Mouse (Mus musculus) adrenal gland, postnatal 36 days (tissue): ENCODE measurements around the gene Glrx3. TPM values are rescaled to one million over a fixed set of nuclear protein-coding genes. Genes with fewer than 3 reads are reported as not detected.
"Not testable (repeated sequence)": the region's sequence is repeated elsewhere in the genome, so short reads cannot be mapped to it uniquely, and the experiment has no call there.

Experiments
- DNase-seq, 2 experiments: peaks; one replicate each; pipeline ENCODE4 v3.0.0; 2021; ENCODE audit warnings: mixed read lengths in 1 of 2
- long read RNA-seq, 2 experiments: library from polyadenylated mRNA; stranded (forward); transcript quantifications; one replicate each; pipeline ENCODE4 v2.0.0; 2021; ENCODE audit warnings: borderline sequencing depth in 2 of 2
- total RNA-seq, 2 experiments: library from RNA; stranded (reverse); gene quantifications; 2 replicates each; pipeline ENCODE4 v1.2.3; 2021

Glrx3 gene
- 100 to 1,000 TPM; 115 to 118 TPM for total RNA-seq
- long read RNA-seq, experiment 1, transcript Glrx3-201 (11 exons, 1,685 nt) = major isoform, 129 of 138 reads
- long read RNA-seq, experiment 1, partial matches to known transcripts = 3 of 138 reads
- long read RNA-seq, experiment 1, other reads (novel, unspliced or antisense) = 6 of 138 reads
- long read RNA-seq, experiment 2, transcript Glrx3-201 (11 exons, 1,685 nt) = major isoform, 65 of 73 reads
- long read RNA-seq, experiment 2, partial matches to known transcripts = 6 of 73 reads
- long read RNA-seq, experiment 2, other reads (novel, unspliced or antisense) = 2 of 73 reads

DNA sequence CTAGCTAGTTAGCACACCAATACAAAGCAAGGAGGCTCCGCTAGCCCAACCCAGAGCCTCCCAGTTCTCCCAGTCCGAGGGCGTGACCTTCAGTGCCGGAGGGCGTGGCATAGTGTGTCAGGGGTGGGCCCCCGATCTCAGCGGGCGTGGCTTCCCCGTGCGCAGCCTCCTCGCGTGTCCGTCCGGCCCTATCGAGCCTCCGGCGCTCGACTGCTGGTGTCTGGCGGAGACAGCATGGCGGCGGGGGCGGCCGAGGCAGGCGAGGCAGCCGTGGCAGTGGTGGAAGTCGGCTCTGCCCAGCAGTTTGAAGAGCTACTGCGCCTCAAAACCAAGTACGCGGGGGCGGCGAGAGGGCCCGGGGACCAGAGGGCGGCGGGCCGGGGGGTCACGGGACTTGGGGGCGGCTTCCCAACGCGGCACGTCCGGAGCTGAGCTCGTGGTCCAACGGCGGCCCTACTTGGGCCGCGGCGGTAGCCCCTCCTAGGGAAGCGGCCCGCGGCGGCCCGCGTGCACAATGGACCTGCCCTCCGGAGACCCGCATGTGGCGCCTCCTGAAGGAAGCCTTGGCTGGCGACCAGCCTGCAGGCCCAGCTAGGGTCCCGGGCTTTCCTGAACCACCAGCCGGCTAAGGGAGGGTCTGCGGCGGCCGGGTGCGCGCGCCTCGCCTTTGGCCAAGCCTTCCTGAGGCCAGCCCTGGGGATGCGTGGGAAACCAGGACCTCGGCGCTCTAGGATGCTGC, at the start of gene Glrx3:
TSS of gene Glrx3 (plus strand) at position 175 of the 739 bp plus-strand sequence.
- peak; percentile 98 for DNase-seq

DNA sequence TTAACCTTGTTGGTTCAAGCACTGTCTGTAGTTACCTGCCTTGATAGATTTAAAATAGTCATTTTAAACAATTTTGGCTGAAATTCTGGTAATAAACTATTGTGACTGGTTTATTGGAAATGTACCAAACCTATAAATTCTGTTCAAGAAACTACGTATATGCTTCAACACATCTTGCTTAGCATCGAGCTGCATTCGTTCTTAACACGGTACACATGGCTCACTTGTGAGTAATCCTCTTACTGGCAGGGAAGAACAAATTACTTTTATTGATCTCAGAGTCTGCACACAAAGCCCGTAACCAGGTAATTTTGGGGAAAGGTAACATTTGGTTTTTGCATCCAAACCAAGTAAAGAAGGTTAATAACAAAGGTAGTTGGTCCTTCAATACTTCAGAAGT, 49.6 kb upstream of the Glrx3 start:
- DNase-seq = no peak

DNA sequence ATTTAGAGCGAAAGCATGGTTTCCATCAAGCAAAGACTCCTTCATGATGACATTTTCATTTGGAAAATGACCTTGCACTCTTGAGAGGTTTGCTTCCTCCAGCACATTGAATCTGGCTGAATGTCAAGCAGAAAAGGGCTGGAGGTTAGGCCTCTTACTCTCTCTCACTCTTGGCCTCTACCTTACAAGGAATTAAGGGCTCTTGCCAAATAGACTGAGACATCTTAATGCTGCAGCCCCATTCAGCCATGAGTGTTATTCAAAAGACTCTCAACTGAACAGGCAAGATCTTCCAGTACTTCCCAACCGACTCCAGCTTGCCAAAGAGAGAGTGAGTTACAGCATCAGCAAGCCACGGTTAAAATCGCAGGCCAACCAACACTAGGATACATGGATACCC, 42.0 kb upstream of the Glrx3 start:
- DNase-seq = peak in 1 of 2 experiments; percentile 3

DNA sequence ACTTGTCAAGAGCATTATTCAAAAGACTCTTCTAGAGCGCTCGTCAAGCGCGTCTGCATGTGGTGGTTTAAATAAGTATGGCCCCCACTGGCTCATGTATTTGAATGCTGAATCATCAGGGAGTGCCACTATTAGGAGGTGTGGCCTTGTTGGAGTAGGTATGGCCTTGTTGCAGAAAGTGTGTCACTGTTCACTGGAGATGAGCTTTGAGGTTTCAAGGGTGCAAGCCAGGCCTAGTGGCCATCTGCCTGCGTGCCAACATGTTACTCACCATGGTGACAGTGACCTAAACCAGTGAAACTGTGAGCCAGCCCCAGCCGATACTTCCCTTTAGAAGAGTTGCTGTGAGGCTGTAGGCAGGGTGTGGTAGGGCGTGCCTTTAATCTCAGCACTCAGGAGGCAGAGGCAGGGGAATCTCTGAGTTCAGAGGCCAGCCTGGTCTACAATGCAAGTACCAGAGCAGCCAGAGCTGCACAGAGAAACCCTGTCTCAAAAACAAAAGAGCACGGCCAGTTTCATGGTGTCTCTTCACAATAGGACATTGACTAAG, 40.0 kb upstream of the Glrx3 start:
- peak; percentile 52 to 83 for DNase-seq

DNA sequence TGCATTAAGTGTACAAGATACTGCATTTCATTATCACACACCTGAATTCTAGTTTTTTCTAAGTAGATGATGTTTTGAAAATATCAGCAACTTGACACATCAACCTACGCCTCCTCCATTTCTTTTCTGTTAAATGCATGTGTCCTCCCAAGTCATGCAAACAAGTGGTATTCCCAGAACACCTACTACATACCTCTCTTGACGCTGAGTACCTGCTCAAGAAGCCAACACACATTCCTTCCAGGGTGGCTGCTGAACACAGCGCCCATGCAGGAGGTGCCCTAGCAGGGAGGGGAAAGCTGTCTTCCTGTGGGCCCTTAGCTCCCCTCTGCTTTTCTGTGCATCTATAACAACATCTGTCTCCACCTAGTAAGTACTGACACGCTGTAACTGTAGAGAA, 38.4 kb upstream of the Glrx3 start:
- no peak for DNase-seq

DNA sequence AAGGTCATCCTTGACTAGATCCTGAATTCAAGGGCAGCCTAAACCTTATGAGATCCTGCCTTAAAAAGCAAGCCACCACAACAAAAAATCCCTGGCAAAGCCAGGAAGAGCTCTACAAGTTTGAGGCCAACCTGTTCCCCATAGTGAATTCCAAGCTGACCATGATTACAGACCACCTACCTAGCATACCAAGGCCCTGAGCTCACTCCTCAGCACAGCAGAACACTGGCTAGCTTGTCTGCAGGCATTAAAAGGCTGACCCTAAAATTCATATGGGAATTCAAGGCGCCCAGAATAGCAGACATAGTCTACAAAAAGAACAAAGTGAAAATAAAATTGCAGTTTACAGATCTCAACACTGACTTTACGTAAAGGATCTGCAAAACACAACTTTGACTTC, 33.3 kb upstream of the Glrx3 start:
- no peak for DNase-seq

DNA sequence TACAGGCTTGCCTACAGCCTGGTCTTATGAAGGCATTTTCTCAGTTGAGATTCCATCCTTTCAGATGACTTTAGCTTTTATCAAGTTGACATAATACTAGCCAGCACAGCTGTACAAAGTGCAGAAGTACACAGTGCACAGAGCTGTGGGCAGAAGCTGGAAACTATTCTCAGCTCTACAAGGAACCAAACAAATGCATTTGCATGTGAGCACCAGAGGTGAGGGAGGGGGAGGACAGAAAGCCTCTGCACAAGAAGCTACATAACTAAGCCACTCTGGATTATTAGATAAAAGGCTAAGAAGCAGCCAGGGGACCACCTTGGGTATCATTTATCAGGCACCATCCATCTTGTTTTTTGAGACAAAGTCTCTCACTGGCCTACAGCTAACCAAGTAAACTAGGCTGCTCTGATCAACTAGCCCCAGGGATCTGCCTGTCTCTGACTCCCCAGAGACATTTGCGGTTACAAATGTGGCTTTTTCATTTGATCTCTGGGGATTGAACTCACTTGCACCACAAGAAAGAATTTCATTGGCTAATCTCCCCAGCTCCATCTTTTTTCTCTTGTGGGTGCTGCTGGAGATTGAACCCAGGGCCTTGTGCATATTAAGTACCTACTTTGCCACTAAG, 29.9 kb upstream of the Glrx3 start:
- no peak for DNase-seq

DNA sequence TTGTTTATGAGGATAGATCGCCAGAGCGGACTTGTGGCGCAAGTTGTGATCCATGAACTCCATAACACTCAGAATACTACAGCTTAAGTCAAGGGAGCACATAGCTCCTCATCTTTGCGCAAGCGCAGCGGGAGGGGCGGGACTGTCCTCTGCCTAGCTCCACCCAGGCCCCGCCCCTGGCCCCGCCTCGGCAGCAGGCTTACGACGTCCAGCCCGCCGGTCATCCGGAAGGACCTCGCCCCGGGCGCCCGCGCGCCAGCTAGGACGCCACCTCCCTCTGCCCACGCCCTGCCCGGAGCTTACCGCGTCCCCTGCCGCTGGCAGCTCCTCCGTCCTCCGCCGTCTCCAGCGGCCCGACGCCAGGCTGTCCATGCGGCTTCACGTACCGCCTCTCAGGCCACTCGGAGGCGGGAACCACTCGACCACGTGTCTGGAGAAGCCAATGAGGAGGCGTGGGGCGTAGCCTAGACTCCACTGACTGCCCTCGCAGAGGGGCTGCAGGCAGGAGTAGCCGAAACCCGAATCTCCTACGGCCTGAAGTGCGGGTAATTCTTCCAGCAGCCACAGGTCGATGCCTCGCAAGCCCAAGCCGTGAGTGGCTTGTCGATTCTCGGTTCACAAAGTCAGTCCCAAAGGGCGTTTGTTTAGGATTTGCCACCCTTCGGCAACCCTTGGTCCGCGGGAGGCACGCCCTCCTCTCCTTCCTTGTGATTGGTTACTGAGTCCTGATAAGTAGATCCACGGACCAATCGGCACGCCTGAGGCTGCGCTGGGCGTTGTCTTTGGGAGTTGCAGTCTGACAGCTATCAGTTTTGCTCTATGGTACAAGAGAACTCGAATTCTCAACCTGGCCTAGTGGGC, 26.8 kb upstream of the Glrx3 start, which contains the start of gene 9430038I01Rik:
TSS of gene 9430038I01Rik (minus strand) at position 426 of the 861 bp plus-strand sequence.
- DNase-seq = peak; percentile 99 to 100

DNA sequence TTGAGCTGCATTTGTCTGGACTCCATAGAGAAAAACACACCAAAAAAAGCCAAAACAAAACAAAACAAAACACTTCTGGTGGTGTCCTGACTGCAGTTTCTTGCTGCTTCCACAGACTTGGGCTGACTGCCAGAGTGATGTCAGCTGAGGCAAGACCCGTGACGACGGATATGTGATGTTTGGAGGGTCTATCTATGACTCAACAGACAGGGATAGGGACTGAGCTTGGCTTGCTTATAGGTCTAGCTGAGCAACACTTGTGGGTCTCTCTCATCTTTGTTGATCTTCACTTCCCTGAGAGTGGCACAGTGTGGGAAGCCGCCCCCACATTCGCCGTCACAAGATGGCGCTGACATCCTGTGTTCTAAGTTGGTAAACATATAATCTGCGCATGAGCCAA, 22.7 kb upstream of the Glrx3 start:
- no peak for DNase-seq

DNA sequence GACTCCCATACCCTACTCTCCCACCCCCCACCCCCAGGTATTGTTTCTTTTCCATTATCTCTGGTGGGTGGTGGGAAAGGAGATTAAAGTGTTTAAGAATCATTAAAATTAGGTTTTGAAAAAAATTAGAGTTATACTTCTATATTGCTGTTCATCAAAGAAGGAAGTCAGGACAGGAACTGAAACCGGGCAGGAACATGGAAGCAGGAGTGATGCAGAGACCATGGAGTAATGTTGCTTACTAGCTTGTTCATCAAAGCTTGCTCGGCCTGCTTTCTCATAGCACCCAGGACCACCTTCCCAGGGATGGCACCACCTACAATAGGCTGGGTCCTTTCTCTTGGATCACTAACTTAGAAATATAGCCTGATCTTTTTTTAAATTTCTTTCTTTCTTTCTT, 16.9 kb upstream of the Glrx3 start:
- DNase-seq = no peak

DNA sequence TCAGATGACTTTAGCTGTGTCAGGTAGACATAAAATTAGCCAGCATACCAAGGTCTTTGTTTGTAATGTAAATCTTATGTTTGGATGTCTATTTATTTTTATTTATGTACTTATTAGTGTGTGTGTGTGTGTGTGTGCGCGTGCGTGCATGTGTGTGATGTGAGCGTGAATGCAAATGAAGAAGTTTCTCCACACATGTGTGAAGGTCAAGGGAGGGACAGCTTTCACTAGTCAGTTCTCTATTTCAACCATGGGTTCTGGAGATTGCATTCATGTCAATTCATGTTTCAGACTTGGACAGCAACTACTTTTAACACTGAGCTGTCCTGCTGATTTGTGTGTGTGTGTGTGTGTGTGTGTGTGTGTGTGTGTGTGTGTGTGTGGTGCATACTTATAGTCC, 16.2 kb upstream of the Glrx3 start:
- DNase-seq = no peak

DNA sequence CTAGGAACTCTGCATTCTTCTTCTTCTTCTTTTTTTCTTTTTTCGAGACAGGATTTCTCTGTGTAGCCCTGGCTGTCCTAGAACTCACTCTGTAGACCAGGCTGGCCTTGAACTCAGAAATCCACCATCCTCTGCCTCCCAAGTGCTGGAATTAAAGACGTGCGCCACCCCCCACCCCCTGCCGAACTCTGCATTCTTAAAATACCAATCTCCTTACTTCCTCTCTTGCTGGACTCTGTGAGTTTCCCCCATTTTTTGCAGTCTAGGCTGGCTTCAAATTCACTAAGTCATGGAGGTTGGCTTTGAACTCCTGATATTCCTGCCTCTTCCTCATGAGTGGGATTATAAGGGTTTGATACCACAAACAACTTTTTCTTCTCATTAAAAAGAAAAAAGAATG, 10.7 kb upstream of the Glrx3 start:
- DNase-seq = no peak

DNA sequence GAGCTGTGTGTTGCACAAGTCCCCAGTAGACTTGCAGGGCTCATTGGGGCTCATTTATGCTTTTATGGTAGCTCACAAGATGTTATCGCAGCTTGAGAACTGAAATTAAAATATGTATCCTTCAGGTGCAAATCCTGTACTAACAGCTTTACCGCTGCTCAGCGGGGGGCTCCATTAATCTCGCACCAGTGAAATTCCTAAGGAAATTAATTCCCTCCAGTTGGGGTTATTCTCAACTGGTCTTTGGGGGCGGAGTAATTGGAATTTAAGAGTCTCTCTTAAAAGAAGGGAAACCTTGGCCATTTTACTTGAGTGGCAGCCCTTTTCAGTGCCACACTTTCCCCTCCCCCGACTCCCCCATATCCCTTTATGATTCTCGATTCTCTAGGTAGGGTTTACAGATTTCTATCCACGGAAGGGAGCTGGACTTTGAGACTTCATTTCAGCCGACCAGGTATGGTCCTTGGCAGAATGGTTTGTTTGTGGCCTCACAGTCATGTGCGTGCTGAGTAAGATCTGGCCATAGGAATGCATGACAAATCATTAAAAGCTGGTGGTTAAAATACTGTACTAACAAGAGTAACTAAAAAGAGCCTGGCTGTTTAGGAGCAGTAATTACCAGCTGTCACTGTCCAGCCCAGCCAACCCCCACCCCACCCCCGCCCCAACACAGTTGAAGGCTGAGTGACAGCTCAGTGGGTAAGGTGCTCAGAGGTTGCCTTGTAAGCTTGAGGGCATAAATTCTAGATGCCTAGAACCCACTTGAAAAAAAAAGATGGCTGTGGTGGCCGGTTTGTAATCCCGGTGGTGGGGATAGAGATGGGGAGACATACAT, 5.4 kb upstream of the Glrx3 start:
- no peak for DNase-seq

DNA sequence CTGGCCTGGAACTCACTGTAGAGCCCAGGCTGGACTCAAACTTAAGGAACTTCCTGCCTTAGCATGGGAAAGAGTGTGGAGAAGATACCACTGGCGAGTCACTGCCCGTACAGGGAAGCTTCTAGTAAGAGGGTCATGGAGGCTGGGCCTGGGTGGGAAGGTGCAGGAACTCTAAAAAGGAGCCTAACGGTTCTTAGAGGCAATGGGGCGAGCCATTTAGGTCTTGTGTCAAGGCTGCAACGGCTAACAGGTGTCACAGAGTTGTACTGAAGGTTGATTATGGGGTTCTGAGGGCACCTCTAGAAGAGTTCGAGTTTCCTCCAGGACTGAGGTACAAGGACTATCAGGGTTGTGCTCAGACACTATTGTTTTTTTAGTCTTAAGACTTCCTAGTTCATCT, 513 bp upstream of the Glrx3 start:
- no peak for DNase-seq

DNA sequence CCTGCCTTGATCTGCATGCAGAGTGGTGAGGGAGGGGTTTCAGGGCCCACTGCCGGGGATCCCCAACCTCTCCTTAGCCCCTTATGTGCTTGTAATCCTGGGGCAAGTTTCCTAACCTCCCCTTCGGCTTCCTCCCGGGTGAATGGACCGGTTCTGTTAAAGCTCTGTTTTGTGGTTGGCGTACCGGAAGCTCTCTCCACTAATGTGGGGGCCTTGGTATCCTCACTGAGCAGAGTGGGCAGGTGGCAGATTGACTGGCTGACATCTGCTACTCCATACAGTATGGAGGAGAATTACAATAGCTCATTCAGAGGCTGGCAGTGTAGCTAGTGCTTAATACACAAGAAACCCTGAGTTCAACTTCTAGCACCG, 751 bp downstream of the Glrx3 start:
- no peak for DNase-seq

DNA sequence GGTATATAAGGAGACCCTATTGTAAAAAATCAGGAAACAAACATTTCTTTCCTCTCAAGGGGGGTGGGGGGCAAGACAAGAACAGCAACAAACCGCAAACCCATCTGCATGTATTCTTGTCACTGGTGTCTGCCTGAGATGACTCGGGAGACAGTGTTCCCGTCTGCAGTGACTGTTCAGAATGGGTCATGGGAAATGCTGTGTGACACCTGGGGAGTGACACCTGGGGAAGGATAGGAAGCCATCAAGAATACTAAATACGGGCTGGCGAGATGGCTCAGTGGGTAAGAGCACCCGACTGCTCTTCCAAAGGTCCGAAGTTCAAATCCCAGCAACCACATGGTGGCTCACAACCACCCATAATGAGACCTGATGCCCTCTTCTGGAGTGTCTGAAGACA, 1.5 kb downstream of the Glrx3 start:
- not testable (repeated sequence) for DNase-seq

DNA sequence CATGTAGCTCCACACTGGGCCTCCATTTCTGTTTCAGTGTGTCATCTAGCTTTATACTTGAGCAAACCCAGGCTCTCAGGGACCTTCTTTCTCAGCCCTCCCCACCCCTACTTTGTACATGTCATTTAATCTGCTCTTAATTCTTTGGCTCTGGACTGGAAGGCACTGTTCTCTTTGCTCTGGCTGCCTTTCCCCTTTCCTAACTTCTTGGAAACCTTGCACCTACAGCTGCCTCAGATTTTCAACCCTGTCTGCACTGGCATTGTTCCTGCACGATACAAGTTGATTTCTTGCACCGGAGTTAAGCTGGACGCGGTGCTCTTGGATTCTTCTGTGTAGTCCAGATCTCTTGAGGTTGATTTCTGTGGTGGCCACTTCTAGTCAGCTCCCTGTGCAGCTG, 5.5 kb downstream of the Glrx3 start:
- DNase-seq = no peak

DNA sequence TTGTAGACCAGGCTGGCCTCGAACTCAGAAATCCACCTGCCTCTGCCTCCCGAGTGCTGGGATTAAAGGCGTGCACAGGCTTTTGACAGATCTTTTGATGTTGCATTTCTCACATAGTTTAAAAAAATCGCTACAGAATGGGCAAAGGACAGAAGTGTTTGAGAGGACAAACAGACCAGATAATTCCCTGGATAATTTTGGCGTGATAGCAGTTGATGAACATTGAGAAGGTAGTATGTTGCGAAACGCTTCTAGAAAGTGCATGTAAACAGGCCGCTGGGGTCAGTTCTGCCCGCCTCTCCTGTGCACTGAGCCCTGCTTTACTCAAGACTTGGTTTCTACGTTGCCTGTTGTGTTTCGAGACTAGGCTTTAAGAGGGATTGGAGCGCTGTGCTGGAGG, 7.9 kb downstream of the Glrx3 start:
- no peak for DNase-seq

DNA sequence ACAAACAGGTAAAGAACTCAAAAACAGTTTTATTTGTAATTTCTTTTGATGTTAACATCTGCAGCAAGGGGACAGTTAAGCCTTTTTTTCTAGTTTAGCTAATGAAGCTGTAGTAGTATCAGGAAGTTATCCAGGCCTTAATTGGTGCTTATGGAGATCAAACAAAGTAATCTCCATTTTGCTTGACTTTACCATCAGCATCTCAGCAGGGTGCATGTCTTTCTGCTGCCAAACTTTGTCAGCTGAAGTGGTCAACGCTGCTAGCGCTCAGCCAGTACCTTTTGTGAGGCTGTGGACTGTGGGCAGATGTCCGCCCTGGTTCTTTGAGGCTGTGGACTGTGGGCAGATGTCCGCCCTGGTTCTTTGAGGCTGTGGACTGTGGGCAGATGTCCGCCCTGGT, 24.0 kb downstream of the Glrx3 start:
- no peak for DNase-seq

DNA sequence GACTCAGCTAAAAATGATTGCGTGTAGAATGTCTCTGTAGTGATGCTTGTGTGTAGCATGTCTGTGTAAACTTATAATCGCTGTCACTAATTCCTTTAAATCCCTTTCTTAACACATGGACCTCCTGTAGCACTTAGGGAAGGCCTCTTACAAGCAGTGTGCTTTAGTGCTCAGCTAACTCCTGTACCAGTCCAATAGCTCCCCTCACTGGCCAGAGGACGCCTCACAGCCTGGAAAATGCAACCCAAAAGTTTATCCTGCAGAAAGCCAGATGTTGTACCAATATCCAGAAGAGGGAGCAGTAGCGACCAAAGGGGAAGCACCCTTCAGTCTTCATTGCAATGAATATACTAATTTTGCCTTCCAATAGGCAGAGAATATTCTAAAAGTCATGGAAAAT, 30.8 kb downstream of the Glrx3 start:
- peak; percentile 52 to 53 for DNase-seq
